Mouse (Mus musculus) lung, embryonic 15.5 days (tissue): ENCODE measurements around the gene Stox2. TPM values are rescaled to one million over a fixed set of nuclear protein-coding genes. Genes with fewer than 3 reads are reported as not detected.

Source experiments
- ATAC-seq: fragments of 200-750 bp; cut with Nextera tagmentation; 2 replicates; pipeline ENCODE4 v1.8.0; 2017; ENCODE audit warnings: moderate number of reproducible peaks, borderline replicate concordance; ENCODE audit not compliant: low FRiP score, low TSS enrichment; ENCODE audit errors: extremely low read depth
- H3K27ac ChIP-seq: fragments of 300-500 bp; sonication (generic); 2 replicates; pipeline ENCODE4 v1.5.1; 2015; ENCODE audit warnings: moderate library complexity, mild to moderate bottlenecking, inconsistent platforms
- H3K27me3 ChIP-seq: fragments of 300-500 bp; sonication (generic); 2 replicates; pipeline ENCODE4 v1.6.1; 2015; ENCODE audit warnings: inconsistent platforms
- H3K36me3 ChIP-seq: fragments of 300-500 bp; sonication (generic); 2 replicates; pipeline ENCODE4 v1.6.1; 2015; ENCODE audit warnings: inconsistent platforms
- H3K4me1 ChIP-seq: fragments of 300-500 bp; sonication (generic); 2 replicates; pipeline ENCODE4 v1.6.1; 2015; ENCODE audit warnings: inconsistent platforms
- H3K4me2 ChIP-seq: fragments of 300-500 bp; sonication (generic); 2 replicates; pipeline ENCODE4 v1.6.1; 2015; ENCODE audit warnings: inconsistent platforms, mild to moderate bottlenecking, moderate library complexity
- H3K4me3 ChIP-seq: fragments of 300-500 bp; sonication (generic); 2 replicates; pipeline ENCODE4 v1.5.1; 2015; ENCODE audit warnings: mild to moderate bottlenecking, inconsistent platforms
- H3K9ac ChIP-seq: fragments of 300-500 bp; sonication (generic); 2 replicates; pipeline ENCODE4 v1.6.1; 2015; ENCODE audit warnings: inconsistent platforms
- H3K9me3 ChIP-seq: fragments of 300-500 bp; sonication (generic); 2 replicates; pipeline ENCODE4 v1.6.1; 2016; ENCODE audit warnings: inconsistent platforms
- WGBS: fragments of 180-500 bp; shearing (Covaris S2); methylation state at CpG from one replicate; pipeline ENCODE4 v1.1.7; 2015; 5-methylcytosine and 5-hydroxymethylcytosine counted together
- polyA plus RNA-seq: library from polyadenylated mRNA; unstranded; fragments of >200 nt; fragmentation: Nextera tagmentation; extraction: Ambion mirVana; gene quantifications from 2 replicates; pipeline ENCODE4 v1.2.1, GENCODE M21; 2015

Gene Stox2
- polyA plus RNA-seq, 1 experiment from 2014 or later = 12.7 TPM

DNA sequence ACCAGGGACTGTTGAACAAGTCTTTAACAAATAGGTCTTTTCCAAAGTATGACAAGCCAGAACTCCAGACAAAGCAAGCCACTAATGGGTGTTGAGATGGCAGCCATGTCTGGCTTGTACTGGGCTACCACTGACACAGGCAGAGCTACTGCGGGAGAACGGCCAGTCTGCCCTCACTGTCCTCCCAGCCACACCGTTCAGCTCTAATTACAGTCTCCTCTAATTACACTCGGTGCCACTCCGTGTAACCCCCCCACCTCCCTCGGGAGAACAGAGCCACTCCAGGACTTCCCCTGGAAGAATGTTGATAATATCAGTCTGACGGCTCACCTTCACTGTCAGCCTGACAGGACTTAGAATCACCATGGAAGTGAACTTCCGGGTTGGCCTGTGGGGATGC, 97.1 kb downstream of the Stox2 start:
- Histone ChIP-seq H3K4me3 (no peak overlapping the region), H3K9ac (no peak overlapping the region), H3K4me1 (peaks cover 11% of the 10 kb centered on the region), H3K9me3 (no peaks in the 10 kb centered on the region), H3K27ac (no peak overlapping the region), H3K4me2 (no peak overlapping the region), H3K36me3 (no peaks in the 10 kb centered on the region), H3K27me3 (peaks cover 3% of the 10 kb centered on the region; the same call in 1 of the 2 replicates)
- ATAC-seq = no peak
- WGBS = 46% methylated on average over 8 of the region's 8 CpGs

- ATAC-seq = no peak
- no peak overlapping the region for H3K9ac ChIP-seq
- WGBS = 34% methylated on average over 6 of the region's 6 CpGs
These were observed 98.4 kb downstream of the Stox2 start for GRCm38 (mm10) chr8:47347809-47348208.

GRCm38 (mm10) chr8:47345772-47346103, 100.4 kb downstream of the Stox2 start:
- Histone ChIP-seq H3K9ac (no peak overlapping the region), H3K4me2 (no peak overlapping the region), H3K27ac (no peak overlapping the region), H3K27me3 (peaks cover 3% of the 10 kb centered on the region; the same call in 1 of the 2 replicates), H3K4me1 (peaks cover 4% of the 10 kb centered on the region; the same call in 1 of the 2 replicates), H3K36me3 (no peaks in the 10 kb centered on the region), H3K9me3 (no peaks in the 10 kb centered on the region), H3K4me3 (no peak overlapping the region)
- no peak for ATAC-seq
- WGBS = 96% methylated on average over 9 of the region's 9 CpGs

More at GRCm38 (mm10) chr8:47347809-47348208, 98.4 kb downstream of the Stox2 start:
- Histone ChIP-seq H3K4me2 (no peak overlapping the region), H3K27ac (no peak overlapping the region), H3K36me3 (no peaks in the 10 kb centered on the region), H3K4me3 (no peak overlapping the region), H3K4me1 (peaks cover 11% of the 10 kb centered on the region), H3K27me3 (peaks cover 3% of the 10 kb centered on the region; the same call in 1 of the 2 replicates), H3K9me3 (no peaks in the 10 kb centered on the region)

GRCm38 (mm10) chr8:47345085-47345771, 100.9 kb downstream of the Stox2 start:
- Histone ChIP-seq H3K36me3 (no peaks in the 10 kb centered on the region), H3K27ac (no peak overlapping the region), H3K9me3 (no peaks in the 10 kb centered on the region), H3K4me1 (peaks cover 4% of the 10 kb centered on the region; the same call in 1 of the 2 replicates), H3K9ac (no peak overlapping the region), H3K4me3 (no peak overlapping the region), H3K4me2 (no peak overlapping the region), H3K27me3 (peaks cover 3% of the 10 kb centered on the region; the same call in 1 of the 2 replicates)
- ATAC-seq = no peak
- 63% methylated on average over 15 of the region's 15 CpGs for WGBS

GRCm38 (mm10) chr8:47341474-47341873, 104.7 kb downstream of the Stox2 start:
- Histone ChIP-seq H3K9ac (no peak overlapping the region), H3K4me2 (no peak overlapping the region), H3K27ac (no peak overlapping the region), H3K36me3 (no peaks in the 10 kb centered on the region), H3K4me3 (no peak overlapping the region), H3K4me1 (peaks cover 5% of the 10 kb centered on the region), H3K9me3 (no peaks in the 10 kb centered on the region), H3K27me3 (no peaks in the 10 kb centered on the region)
- 56% methylated on average over 11 of the region's 11 CpGs for WGBS
- no peak for ATAC-seq

GRCm38 (mm10) chr8:47338691-47339323, 107.4 kb downstream of the Stox2 start:
- Histone ChIP-seq H3K9ac (no peak overlapping the region), H3K27me3 (no peaks in the 10 kb centered on the region), H3K9me3 (no peaks in the 10 kb centered on the region), H3K36me3 (no peaks in the 10 kb centered on the region), H3K4me3 (no peak overlapping the region), H3K27ac (no peak overlapping the region), H3K4me2 (no peak overlapping the region), H3K4me1 (peaks cover 10% of the 10 kb centered on the region)
- no peak for ATAC-seq
- WGBS = 33% methylated on average over 3 of the region's 3 CpGs

GRCm38 (mm10) chr8:47336433-47336832, 109.7 kb downstream of the Stox2 start:
- 92% methylated on average over 12 of the region's 12 CpGs for WGBS
- Histone ChIP-seq H3K4me1 (peaks cover 10% of the 10 kb centered on the region), H3K4me2 (no peak overlapping the region), H3K9ac (no peak overlapping the region), H3K27me3 (no peaks in the 10 kb centered on the region), H3K4me3 (no peak overlapping the region), H3K36me3 (no peaks in the 10 kb centered on the region), H3K9me3 (no peaks in the 10 kb centered on the region), H3K27ac (no peak overlapping the region)
- ATAC-seq = no peak

DNA sequence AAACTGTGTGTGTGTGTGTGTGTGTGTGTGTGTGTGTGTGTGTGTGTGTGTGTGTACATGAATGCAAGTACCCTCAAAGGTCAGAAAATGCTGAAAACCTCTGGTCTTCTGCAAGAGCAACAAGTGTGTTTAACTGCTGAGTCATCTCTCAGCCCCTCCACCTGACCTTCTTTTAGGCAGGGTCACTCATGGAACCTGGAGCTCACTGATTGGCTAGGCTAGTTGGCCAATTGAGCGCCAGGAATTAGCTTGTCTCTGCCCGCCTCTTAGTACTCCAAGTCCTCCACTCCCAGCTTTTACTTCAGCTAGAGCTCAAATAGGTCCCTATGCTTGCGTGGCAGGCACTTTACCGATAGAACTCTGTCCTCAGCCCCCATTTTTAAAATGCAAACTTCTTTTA, 110.2 kb downstream of the Stox2 start:
- no peaks in the 10 kb centered on the region for H3K27me3 ChIP-seq
- no peak overlapping the region for H3K4me3 ChIP-seq
- no peaks in the 10 kb centered on the region for H3K36me3 ChIP-seq
- H3K27ac ChIP-seq = no peak overlapping the region
- 88% methylated on average over 4 of the region's 4 CpGs for WGBS
- H3K4me1 ChIP-seq = peaks cover 10% of the 10 kb centered on the region
- ATAC-seq = no peak
- H3K4me2 ChIP-seq = no peak overlapping the region
- H3K9ac ChIP-seq = no peak overlapping the region
- no peaks in the 10 kb centered on the region for H3K9me3 ChIP-seq

- Histone ChIP-seq H3K27me3 (no peaks in the 10 kb centered on the region), H3K9ac (no peak overlapping the region), H3K4me3 (no peak overlapping the region), H3K27ac (no peak overlapping the region), H3K9me3 (no peaks in the 10 kb centered on the region), H3K4me2 (no peak overlapping the region), H3K36me3 (no peaks in the 10 kb centered on the region), H3K4me1 (peaks cover 10% of the 10 kb centered on the region)
- WGBS = 66% methylated on average over 9 of the region's 9 CpGs
- ATAC-seq = peak; percentile 56; the same call in 1 of the 2 replicates
These were observed 111.9 kb downstream of the Stox2 start for GRCm38 (mm10) chr8:47334223-47334757.

- H3K27ac ChIP-seq = no peak overlapping the region
- no peak overlapping the region for H3K4me2 ChIP-seq
- no peak overlapping the region for H3K4me3 ChIP-seq
- no peaks in the 10 kb centered on the region for H3K36me3 ChIP-seq
- H3K9me3 ChIP-seq = no peaks in the 10 kb centered on the region
- H3K4me1 ChIP-seq = peaks cover 4% of the 10 kb centered on the region; the same call in 1 of the 2 replicates
- ATAC-seq = no peak
- WGBS = 83% methylated on average over 1 of the region's 1 CpGs
- no peaks in the 10 kb centered on the region for H3K27me3 ChIP-seq
- H3K9ac ChIP-seq = no peak overlapping the region
These were observed 113.2 kb downstream of the Stox2 start for GRCm38 (mm10) chr8:47332941-47333340.

DNA sequence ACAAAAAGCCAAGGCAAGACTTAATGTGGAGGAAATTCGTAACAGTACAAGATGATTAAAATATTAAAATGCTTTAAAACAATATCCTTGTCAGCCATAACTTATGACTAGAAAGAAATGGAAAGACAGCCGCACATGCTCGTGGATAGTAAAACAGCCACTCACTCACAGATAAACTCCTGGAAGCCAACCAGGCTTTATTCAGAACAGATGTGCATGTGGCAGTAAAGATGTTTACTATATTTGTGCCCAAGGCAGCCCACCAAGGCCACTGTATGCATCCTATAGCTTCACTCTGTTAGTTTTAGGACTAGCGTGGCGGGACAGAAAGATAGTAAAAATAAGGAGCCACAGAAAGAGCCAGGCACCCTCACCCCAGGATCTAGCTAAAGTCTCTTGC, 115.2 kb downstream of the Stox2 start:
- no peak overlapping the region for H3K4me3 ChIP-seq
- H3K9me3 ChIP-seq = no peaks in the 10 kb centered on the region
- no peak overlapping the region for H3K4me2 ChIP-seq
- 69% methylated on average over 5 of the region's 5 CpGs for WGBS
- no peak overlapping the region for H3K27ac ChIP-seq
- no peak for ATAC-seq
- H3K36me3 ChIP-seq = no peaks in the 10 kb centered on the region
- peaks cover 4% of the 10 kb centered on the region; the same call in 1 of the 2 replicates for H3K4me1 ChIP-seq
- no peak overlapping the region for H3K9ac ChIP-seq
- H3K27me3 ChIP-seq = no peaks in the 10 kb centered on the region

- WGBS = 79% methylated on average over 8 of the region's 8 CpGs
- Histone ChIP-seq H3K4me3 (no peak overlapping the region), H3K9ac (no peak overlapping the region), H3K4me2 (no peak overlapping the region), H3K36me3 (no peaks in the 10 kb centered on the region), H3K27me3 (no peaks in the 10 kb centered on the region), H3K4me1 (peaks cover 5% of the 10 kb centered on the region), H3K27ac (no peak overlapping the region), H3K9me3 (no peaks in the 10 kb centered on the region)
- ATAC-seq = no peak
These were observed 119.8 kb downstream of the Stox2 start for GRCm38 (mm10) chr8:47326348-47326747.
